Mouse (Mus musculus) hindbrain, embryonic 14.5 days (tissue): ENCODE measurements at regions not wholly inside any gene's neighbourhood (a gene's known extent, or its start where the extent isn't known, plus 50 kb on each side); places are given as distances from the start of the nearest gene placed in this dataset. TPM values are rescaled to one million over a fixed set of nuclear protein-coding genes. Genes with fewer than 3 reads are reported as not detected.

Source experiments
- ATAC-seq: fragments of 200-750 bp; cut with Nextera tagmentation; 2 replicates; pipeline ENCODE4 v1.8.0; 2017; ENCODE audit warnings: moderate number of reproducible peaks, mild to moderate bottlenecking, moderate TSS enrichment, moderate library complexity; ENCODE audit not compliant: low FRiP score
- DNase-seq: peaks from one replicate; pipeline ENCODE4 v3.0.0-alpha.2; 2015; ENCODE audit warnings: low spot score
- H3K27ac ChIP-seq: fragments of 300-500 bp; sonication (generic); 2 replicates; pipeline ENCODE4 v1.5.1; 2014; ENCODE audit warnings: mild to moderate bottlenecking, moderate library complexity
- H3K27me3 ChIP-seq: fragments of 300-500 bp; sonication (generic); 2 replicates; pipeline ENCODE4 v1.6.1; 2014; ENCODE audit warnings: mild to moderate bottlenecking, low read length, mixed read lengths; ENCODE audit not compliant: control insufficient read depth, insufficient read depth
- H3K36me3 ChIP-seq: fragments of 300-500 bp; sonication (generic); replicated peaks from 2 replicates; pipeline ENCODE4 v1.6.1; 2014; ENCODE audit not compliant: control insufficient read depth, insufficient read depth
- H3K4me1 ChIP-seq: fragments of 300-500 bp; sonication (generic); replicated peaks from 2 replicates; pipeline ENCODE4 v1.6.1; 2014; ENCODE audit warnings: antibody characterized with exemption, low read length, mixed read lengths; ENCODE audit not compliant: control insufficient read depth, insufficient read depth
- H3K4me2 ChIP-seq: fragments of 300-500 bp; sonication (generic); replicated peaks from 2 replicates; pipeline ENCODE4 v1.6.1; 2014; ENCODE audit warnings: mild to moderate bottlenecking, moderate library complexity
- H3K4me3 ChIP-seq: fragments of 300-500 bp; sonication (generic); replicated peaks from 2 replicates; pipeline ENCODE4 v1.5.1; 2014; ENCODE audit warnings: mild to moderate bottlenecking, low read length
- H3K9ac ChIP-seq: fragments of 300-500 bp; sonication (generic); 2 replicates; pipeline ENCODE4 v1.6.1; 2014
- H3K9me3 ChIP-seq: fragments of 300-500 bp; sonication (generic); 2 replicates; pipeline ENCODE4 v1.6.1; 2016; ENCODE audit warnings: low read length; ENCODE audit not compliant: control insufficient read depth
- WGBS: fragments of 180-500 bp; shearing (Covaris S2); extraction: QIAGEN DNeasy Blood & Tissue Kit; methylation state at CpG from one replicate; pipeline ENCODE4 v1.1.7; 2014; 5-methylcytosine and 5-hydroxymethylcytosine counted together
- microRNA-seq: library from miRNA; unstranded; fragments of <30 nt; microRNA quantifications from one replicate; pipeline ENCODE4, GENCODE M21; 2016

DNA sequence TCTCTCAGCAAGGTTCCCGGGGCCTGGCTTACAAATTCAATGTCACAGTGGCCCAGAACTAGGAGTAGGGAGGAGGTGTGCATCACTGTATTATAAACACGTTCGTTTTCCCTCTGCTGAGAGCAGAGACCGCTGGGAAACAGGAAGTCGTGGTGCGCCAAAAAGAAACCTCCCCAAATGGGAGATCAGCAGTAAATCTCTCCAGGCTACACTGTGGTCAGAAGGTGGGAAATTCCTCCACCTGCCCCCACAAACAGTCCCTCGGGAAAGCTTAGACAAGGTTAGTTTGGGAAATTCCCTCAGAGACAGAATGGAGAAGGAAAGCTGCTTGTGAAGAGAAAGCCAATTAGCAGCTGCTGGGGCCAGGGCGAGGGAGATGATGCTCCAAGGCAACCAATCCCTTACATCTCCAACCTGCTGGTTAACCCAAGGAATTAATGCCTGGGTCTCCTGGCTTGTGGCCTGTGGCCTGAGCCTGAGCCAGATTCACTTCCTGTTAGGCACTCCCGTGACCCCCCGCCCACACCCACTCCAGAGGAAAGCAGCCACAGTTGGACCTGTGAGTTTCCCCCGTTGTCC is 57.2 kb upstream of the Peli1 start:
- WGBS: 70% methylated on average over 11 of the region's 11 CpGs
- ATAC-seq: no peak
- Histone ChIP-seq H3K36me3 (no peaks in the 10 kb centered on the region), H3K27ac (no peak overlapping the region), H3K4me1 (0 out of 2 replicates have a peak, but pooled peaks cover 3% of the 10 kb centered on the region), H3K9ac (no peak overlapping the region), H3K27me3 (no peaks in the 10 kb centered on the region), H3K4me2 (no peak overlapping the region), H3K9me3 (no peaks in the 10 kb centered on the region), H3K4me3 (no peak overlapping the region)
- DNase-seq: no peak

DNA sequence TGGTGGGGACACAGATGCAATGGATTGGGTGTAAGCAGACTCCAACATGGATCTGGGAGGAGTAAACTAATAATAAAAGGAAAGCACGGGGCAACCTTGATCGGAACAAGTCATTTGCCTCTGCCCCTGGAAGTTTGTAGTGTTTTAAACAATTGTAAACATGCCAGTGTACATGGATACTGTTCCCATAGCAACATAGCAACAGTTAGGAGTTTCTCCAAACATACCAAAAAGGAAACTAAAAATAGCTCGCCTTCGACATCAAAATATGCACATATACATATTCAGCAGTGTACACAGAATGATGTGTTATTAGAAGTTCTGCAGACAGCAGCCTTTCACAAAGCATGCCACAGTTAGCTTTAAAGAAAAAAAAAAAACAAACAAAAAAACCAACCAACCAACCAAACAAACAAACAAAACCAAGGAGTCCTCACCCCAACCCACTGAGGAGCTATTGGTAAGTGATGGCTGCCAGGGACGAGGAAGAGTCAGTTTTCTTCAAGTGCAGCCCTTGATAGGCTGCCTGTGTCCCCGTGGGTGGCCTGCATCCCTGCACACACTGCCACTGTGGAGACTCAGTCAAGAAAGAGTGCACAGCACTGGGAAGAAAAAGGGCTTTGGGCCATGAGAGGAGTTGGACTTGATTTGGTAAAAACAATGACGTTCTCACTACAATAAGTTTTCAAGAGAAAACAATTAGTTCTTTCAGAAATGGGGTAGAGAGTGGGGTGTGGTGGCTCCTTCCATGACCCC is 54.8 kb upstream of the Peli1 start:
- no peak overlapping the region for H3K27ac ChIP-seq

DNA sequence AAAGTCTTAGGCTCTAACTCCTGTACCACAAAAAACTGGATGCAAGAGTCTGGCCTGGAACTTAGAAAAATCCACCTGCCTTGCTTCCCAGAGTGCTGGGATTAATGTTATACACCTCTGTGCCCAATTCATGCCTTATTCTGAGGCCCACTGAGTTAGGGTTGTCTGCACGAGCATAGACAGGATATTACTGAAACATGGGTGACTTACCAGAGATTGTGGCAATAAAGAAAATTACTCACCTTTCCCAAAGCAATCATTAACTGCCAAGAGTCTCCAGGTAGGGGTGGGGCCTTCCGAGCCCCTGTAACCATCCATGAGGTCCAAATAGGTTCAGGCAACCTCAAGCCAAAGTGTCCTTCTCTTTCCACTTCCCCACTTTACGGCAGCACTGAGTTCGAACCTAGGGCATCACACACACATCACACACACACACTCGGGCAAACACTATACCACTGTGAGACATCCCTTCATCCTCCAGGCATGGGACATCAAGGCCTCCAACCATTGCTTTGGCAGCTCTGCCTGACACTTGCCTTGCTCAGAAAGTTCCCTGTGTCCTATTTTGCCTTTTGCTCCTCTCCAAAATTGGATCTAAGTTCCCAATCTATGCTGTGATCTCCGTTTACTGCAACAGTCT is 53.7 kb upstream of the Peli1 start:
- Histone ChIP-seq H3K4me2 (no peak overlapping the region), H3K4me1 (0 out of 2 replicates have a peak, but pooled peaks cover 3% of the 10 kb centered on the region), H3K36me3 (no peaks in the 10 kb centered on the region), H3K27me3 (no peaks in the 10 kb centered on the region), H3K9me3 (no peaks in the 10 kb centered on the region), H3K27ac (no peak overlapping the region), H3K9ac (no peak overlapping the region), H3K4me3 (no peak overlapping the region)
- WGBS: 95% methylated on average over 6 of the region's 6 CpGs
- DNase-seq: no peak
- ATAC-seq: no peak

More for the DNA sequence above, 54.8 kb upstream of the Peli1 start:
- H3K4me3 ChIP-seq: no peak overlapping the region
- H3K9ac ChIP-seq: no peak overlapping the region
- 22% methylated on average over 7 of the region's 7 CpGs for WGBS
- H3K36me3 ChIP-seq: no peaks in the 10 kb centered on the region
- ATAC-seq: no peak
- DNase-seq: no peak
- no peaks in the 10 kb centered on the region for H3K9me3 ChIP-seq
- H3K4me1 ChIP-seq: 0 out of 2 replicates have a peak, but pooled peaks cover 3% of the 10 kb centered on the region
- H3K4me2 ChIP-seq: no peak overlapping the region
- H3K27me3 ChIP-seq: no peaks in the 10 kb centered on the region

DNA sequence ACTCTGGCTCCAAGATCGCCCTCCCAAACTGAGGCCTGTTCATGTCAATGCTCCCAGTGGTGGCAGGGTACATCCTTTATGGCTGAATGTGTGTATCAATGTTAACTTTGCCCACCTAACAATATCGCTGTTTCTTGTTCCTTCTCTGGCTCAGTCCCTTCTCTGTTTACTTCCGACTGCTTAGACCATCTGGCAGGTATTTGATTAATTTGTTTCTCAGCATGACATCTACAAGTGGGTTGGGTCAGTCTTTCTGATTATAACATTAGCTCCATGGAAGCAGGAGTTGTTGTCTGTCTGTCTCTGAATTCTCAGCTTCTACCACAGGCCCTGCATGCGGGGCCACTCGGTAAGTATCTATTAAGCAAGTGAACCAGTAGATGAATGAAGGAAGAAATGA is 49.9 kb upstream of the Peli1 start:
- no peak overlapping the region for H3K27ac ChIP-seq
- H3K27me3 ChIP-seq: no peaks in the 10 kb centered on the region
- no peak overlapping the region for H3K9ac ChIP-seq
- H3K4me3 ChIP-seq: no peak overlapping the region
- 73% methylated on average over 5 of the region's 5 CpGs for WGBS
- no peaks in the 10 kb centered on the region for H3K9me3 ChIP-seq
- no peaks in the 10 kb centered on the region for H3K4me1 ChIP-seq
- ATAC-seq (no peak), DNase-seq (no peak)
- H3K36me3 ChIP-seq: no peaks in the 10 kb centered on the region
- H3K4me2 ChIP-seq: no peak overlapping the region

Small RNA genes in the stretch of these regions (microRNA-seq; reads per million reads assigned to microRNA genes)
- gene Gm23681: not detected
